Mouse (Mus musculus) lung, postnatal 25 days (tissue): ENCODE data around the gene Snrpf.
"Not testable (repeated sequence)": the region's sequence is repeated elsewhere in the genome, so short reads cannot be mapped to it uniquely, and the experiment has no call there.

Experiments used
- DNase-seq: peaks from one replicate; pipeline ENCODE4 v3.0.0; 2022; ENCODE audit warnings: low spot score

The Snrpf gene

GRCm38 (mm10) chr10:93575960-93576359 lies 13.5 kb downstream of the Snrpf start:
- no peak for DNase-seq

GRCm38 (mm10) chr10:93574966-93575365 lies 14.5 kb downstream of the Snrpf start:
- no peak for DNase-seq

- no peak for DNase-seq
These were observed 17.3 kb downstream of the Snrpf start for GRCm38 (mm10) chr10:93572209-93572608.

GRCm38 (mm10) chr10:93568671-93569070 lies 20.8 kb downstream of the Snrpf start:
- no peak for DNase-seq

- DNase-seq: no peak
These were observed 21.5 kb downstream of the Snrpf start for GRCm38 (mm10) chr10:93567841-93568566.

GRCm38 (mm10) chr10:93567066-93567465 lies 22.4 kb downstream of the Snrpf start:
- no peak for DNase-seq

- DNase-seq: no peak
These were observed 24.9 kb downstream of the Snrpf start for GRCm38 (mm10) chr10:93564518-93565090.

- no peak for DNase-seq
These were observed 29.7 kb downstream of the Snrpf start for GRCm38 (mm10) chr10:93559786-93560185.

- DNase-seq: not testable (repeated sequence)
These were observed 31.5 kb downstream of the Snrpf start for GRCm38 (mm10) chr10:93557971-93558370.

- DNase-seq: no peak
These were observed 36.9 kb downstream of the Snrpf start for GRCm38 (mm10) chr10:93552596-93552995.

GRCm38 (mm10) chr10:93549821-93550220 lies 39.7 kb downstream of the Snrpf start:
- DNase-seq: no peak

GRCm38 (mm10) chr10:93548991-93549390 lies 40.5 kb downstream of the Snrpf start:
- DNase-seq: peak; percentile 74

- DNase-seq: no peak
These were observed 41.7 kb downstream of the Snrpf start for GRCm38 (mm10) chr10:93547741-93548270.

GRCm38 (mm10) chr10:93544172-93544571 lies 45.3 kb downstream of the Snrpf start:
- DNase-seq: no peak

- no peak for DNase-seq
These were observed 46.3 kb downstream of the Snrpf start for GRCm38 (mm10) chr10:93543176-93543575.

- DNase-seq: no peak
These were observed 47.1 kb downstream of the Snrpf start for GRCm38 (mm10) chr10:93542356-93542755.

GRCm38 (mm10) chr10:93541585-93541984 lies 47.9 kb downstream of the Snrpf start:
- no peak for DNase-seq

GRCm38 (mm10) chr10:93540431-93541210 lies 48.9 kb downstream of the Snrpf start, which contains the start of gene Ccdc38:
Gene Ccdc38, plus strand, starts transcription at chr10:93540632.
- no peak for DNase-seq

- DNase-seq: peak; percentile 90
These were observed 49.6 kb downstream of the Snrpf start, which contains the start of gene Amdhd1 for GRCm38 (mm10) chr10:93539775-93540430. Gene Amdhd1, minus strand, starts transcription at chr10:93540033.

- no peak for DNase-seq
These were observed 50.7 kb downstream of the Snrpf start for GRCm38 (mm10) chr10:93538818-93539217.

GRCm38 (mm10) chr10:93538287-93538686 lies 51.2 kb downstream of the Snrpf start:
- DNase-seq: no peak
